Mouse (Mus musculus) heart, embryonic 16.5 days (tissue): ENCODE data around the gene Olfr1385. TPM values are rescaled to one million over a fixed set of nuclear protein-coding genes. Genes with fewer than 3 reads are reported as not detected.
"Not testable (repeated sequence)": the region's sequence is repeated elsewhere in the genome, so short reads cannot be mapped to it uniquely, and the experiment has no call there.

Experiments
- ATAC-seq: fragments of 200-750 bp; cut with Nextera tagmentation; replicated peaks from 2 replicates; pipeline ENCODE4 v1.8.0; 2017; ENCODE audit warnings: moderate number of reproducible peaks; ENCODE audit not compliant: insufficient read depth, low FRiP score; ENCODE audit errors: extremely low read depth
- H3K27ac ChIP-seq: fragments of 300-500 bp; sonication (generic); 2 replicates; pipeline ENCODE4 v1.5.1; 2014; ENCODE audit warnings: mild to moderate bottlenecking, low read length, control low read depth, moderate library complexity
- H3K27me3 ChIP-seq: fragments of 300-500 bp; sonication (generic); 2 replicates; pipeline ENCODE4 v1.6.1; 2014; ENCODE audit warnings: low read length, mixed read lengths; ENCODE audit not compliant: control insufficient read depth, insufficient read depth
- H3K36me3 ChIP-seq: fragments of 300-500 bp; sonication (generic); 2 replicates; pipeline ENCODE4 v1.6.1; 2014; ENCODE audit not compliant: control insufficient read depth, insufficient read depth
- H3K4me1 ChIP-seq: fragments of 300-500 bp; sonication (generic); 2 replicates; pipeline ENCODE4 v1.6.1; 2014; ENCODE audit warnings: low read length, mixed read lengths; ENCODE audit not compliant: control insufficient read depth, insufficient read depth
- H3K4me2 ChIP-seq: fragments of 300-500 bp; sonication (generic); 2 replicates; pipeline ENCODE4 v1.6.1; 2014; ENCODE audit warnings: low read depth, mild to moderate bottlenecking, control low read depth, low read length
- H3K4me3 ChIP-seq: fragments of 300-500 bp; sonication (generic); 2 replicates; pipeline ENCODE4 v1.5.1; 2014; ENCODE audit warnings: mild to moderate bottlenecking, control low read depth, low read length
- H3K9ac ChIP-seq: fragments of 300-500 bp; sonication (generic); 2 replicates; pipeline ENCODE4 v1.6.1; 2014; ENCODE audit warnings: low read length, control low read depth
- H3K9me3 ChIP-seq: fragments of 300-500 bp; sonication (generic); replicated peaks from 2 replicates; pipeline ENCODE4 v1.6.1; 2016; ENCODE audit warnings: low read length; ENCODE audit not compliant: control insufficient read depth
- WGBS: fragments of 180-500 bp; shearing (Covaris S2); extraction: QIAGEN DNeasy Blood & Tissue Kit; methylation state at CpG from one replicate; pipeline ENCODE4 v1.1.7; 2014; 5-methylcytosine and 5-hydroxymethylcytosine counted together
- polyA plus RNA-seq: library from polyadenylated mRNA; unstranded; fragments of >200 nt; fragmentation: Nextera tagmentation; extraction: Ambion mirVana; gene quantifications from 2 replicates; pipeline ENCODE4 v1.2.1, GENCODE M21; 2015

Olfr1385 gene
- 0.05 TPM in 1 of 2 replicates, not detected in the other for polyA plus RNA-seq

- not testable (repeated sequence) for H3K27ac ChIP-seq, H3K4me3 ChIP-seq, H3K4me2 ChIP-seq, ATAC-seq, H3K36me3 ChIP-seq, H3K27me3 ChIP-seq, H3K4me1 ChIP-seq, H3K9me3 ChIP-seq, H3K9ac ChIP-seq
- 62% methylated on average over 1 of the region's 1 CpGs for WGBS
Observed at GRCm38 (mm10) chr11:49488770-49489169, at the start of gene Olfr1385. Gene Olfr1385 (plus strand): TSS chr11:49489070.

- no peaks in the 10 kb centered on the region for H3K4me1 ChIP-seq
- no peaks in the 10 kb centered on the region for H3K36me3 ChIP-seq
- 66% methylated on average over 1 of the region's 1 CpGs for WGBS
- no peak within 1 kb of the TSS for H3K27ac ChIP-seq
- no peaks in the 10 kb centered on the region for H3K9me3 ChIP-seq
- H3K9ac ChIP-seq = no peak within 1 kb of the TSS
- ATAC-seq = no peak
- H3K4me2 ChIP-seq = no peak within 1 kb of the TSS
- H3K27me3 ChIP-seq = no peaks in the 10 kb centered on the region
- no peak within 1 kb of the TSS for H3K4me3 ChIP-seq
Observed at GRCm38 (mm10) chr11:49455043-49455442, 33.8 kb upstream of the Olfr1385 start, which contains the start of gene Olfr1387. Gene Olfr1387 (plus strand): TSS chr11:49455343.

- not testable (repeated sequence) for H3K9me3 ChIP-seq, H3K4me2 ChIP-seq, H3K27ac ChIP-seq, H3K4me1 ChIP-seq, H3K27me3 ChIP-seq, ATAC-seq, H3K36me3 ChIP-seq, H3K9ac ChIP-seq, H3K4me3 ChIP-seq
- 65% methylated on average over 2 of the region's 3 CpGs for WGBS
Observed at GRCm38 (mm10) chr11:49464746-49465145, 24.1 kb upstream of the Olfr1385 start, which contains the start of gene Olfr1386. Gene Olfr1386 (plus strand): TSS chr11:49465046.

DNA sequence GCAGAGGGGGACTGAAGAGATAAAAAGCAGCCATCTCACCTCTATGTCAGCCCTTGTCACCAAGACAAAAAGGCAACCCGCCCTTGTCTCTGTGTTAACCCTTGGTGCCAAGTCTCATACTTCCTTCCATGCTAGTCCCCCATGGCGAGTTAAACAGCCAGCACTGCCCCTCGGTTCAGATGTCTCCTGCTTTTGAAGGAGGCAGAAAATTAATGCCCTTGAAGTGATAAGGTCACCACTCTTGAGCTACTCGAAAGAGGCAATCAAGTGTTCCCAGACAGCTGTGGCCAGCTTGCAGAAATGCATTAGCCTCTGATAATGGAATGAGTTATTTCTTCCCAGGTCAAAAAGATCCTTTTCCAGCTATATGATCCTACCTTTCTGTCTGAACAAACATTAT, 2.9 kb upstream of the Olfr1385 start:
- Histone ChIP-seq H3K4me3 (no peak overlapping the region), H3K4me1 (no peaks in the 10 kb centered on the region), H3K27ac (no peak overlapping the region), H3K9me3 (no peaks in the 10 kb centered on the region), H3K36me3 (no peaks in the 10 kb centered on the region), H3K27me3 (no peaks in the 10 kb centered on the region), H3K4me2 (no peak overlapping the region), H3K9ac (no peak overlapping the region)
- no peak for ATAC-seq
- WGBS = 43% methylated on average over 4 of the region's 4 CpGs

GRCm38 (mm10) chr11:49518086-49518485, 29.2 kb downstream of the Olfr1385 start:
- Histone ChIP-seq H3K27ac (no peak overlapping the region), H3K4me3 (no peak overlapping the region), H3K27me3 (no peaks in the 10 kb centered on the region), H3K9ac (no peak overlapping the region), H3K4me1 (no peaks in the 10 kb centered on the region), H3K9me3 (no peaks in the 10 kb centered on the region), H3K4me2 (no peak overlapping the region), H3K36me3 (no peaks in the 10 kb centered on the region)
- WGBS = 52% methylated on average over 5 of the region's 5 CpGs
- no peak for ATAC-seq

DNA sequence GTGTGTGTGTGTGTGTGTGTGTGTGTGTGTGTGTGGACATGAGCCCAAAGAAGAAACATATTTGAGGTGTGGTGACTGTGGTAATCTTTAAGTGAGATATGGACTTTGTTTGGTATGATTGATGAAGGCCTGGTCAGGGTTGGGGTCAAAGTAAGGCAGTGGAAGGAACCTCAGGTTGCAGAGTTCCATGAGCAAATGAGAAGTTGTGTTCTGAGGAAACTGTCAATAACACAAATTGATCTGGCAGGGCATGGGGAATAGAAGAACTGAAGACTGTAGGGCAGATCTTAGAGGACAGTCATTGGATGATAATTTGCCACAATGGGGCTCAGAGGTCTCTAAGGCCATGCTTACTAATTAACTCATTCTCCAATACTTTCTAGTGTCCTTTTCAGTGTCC, 30.5 kb downstream of the Olfr1385 start, which contains the start of gene Olfr1383:
Gene Olfr1383 (plus strand): TSS at position 301 of the 400 bp plus-strand sequence.
- H3K27ac ChIP-seq = no peak within 1 kb of the TSS
- H3K4me1 ChIP-seq = no peaks in the 10 kb centered on the region
- H3K36me3 ChIP-seq = no peaks in the 10 kb centered on the region
- no peaks in the 10 kb centered on the region for H3K27me3 ChIP-seq
- no peak within 1 kb of the TSS for H3K4me3 ChIP-seq
- H3K9me3 ChIP-seq = no peaks in the 10 kb centered on the region
- ATAC-seq = no peak
- no peak within 1 kb of the TSS for H3K9ac ChIP-seq
- no peak within 1 kb of the TSS for H3K4me2 ChIP-seq

DNA sequence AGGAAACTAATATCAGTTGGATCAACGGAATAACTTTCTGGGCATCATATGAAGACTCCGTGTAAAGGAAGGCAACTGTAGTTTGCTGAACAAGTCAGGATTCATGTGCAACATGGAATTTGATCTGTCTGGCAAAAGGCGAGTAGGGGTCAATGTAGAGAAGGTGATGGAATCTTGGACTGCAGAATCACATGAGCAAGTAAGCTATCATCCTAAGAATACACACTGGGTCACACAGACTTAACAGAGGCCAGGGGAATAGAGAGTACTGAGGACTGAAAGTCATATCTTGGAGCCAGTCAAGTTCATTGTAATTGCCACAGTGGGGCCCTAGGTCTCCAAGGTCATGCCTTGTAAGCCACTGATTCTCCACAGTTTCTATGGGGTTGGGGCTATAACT, 39.1 kb downstream of the Olfr1385 start, which contains the start of gene Olfr1382:
Gene Olfr1382 (plus strand): TSS at position 301 of the 400 bp plus-strand sequence.
- H3K4me3 ChIP-seq = no peak within 1 kb of the TSS
- 74% methylated on average over 3 of the region's 3 CpGs for WGBS
- H3K4me2 ChIP-seq = no peak within 1 kb of the TSS
- H3K27ac ChIP-seq = no peak within 1 kb of the TSS
- no peaks in the 10 kb centered on the region for H3K9me3 ChIP-seq
- ATAC-seq = no peak
- no peaks in the 10 kb centered on the region for H3K4me1 ChIP-seq
- no peaks in the 10 kb centered on the region for H3K27me3 ChIP-seq
- no peaks in the 10 kb centered on the region for H3K36me3 ChIP-seq
- H3K9ac ChIP-seq = no peak within 1 kb of the TSS

DNA sequence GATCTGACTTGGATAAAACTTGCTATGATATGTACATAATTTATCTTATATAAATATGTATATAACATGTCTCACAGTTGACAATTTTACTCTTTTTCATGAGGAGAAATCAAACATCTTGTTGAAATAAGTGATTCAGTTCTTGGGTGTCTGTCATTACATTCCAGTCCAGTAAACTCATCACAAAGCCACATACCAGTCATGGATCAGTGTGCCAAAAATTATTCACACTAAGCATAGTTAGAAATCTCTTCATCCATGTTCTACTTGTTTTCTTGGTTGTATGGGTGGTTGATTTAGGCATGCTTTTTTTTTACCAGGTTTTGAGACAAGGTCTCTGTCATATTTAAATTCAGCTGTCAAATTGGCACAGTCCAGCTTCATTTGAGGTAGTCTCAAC, 43.9 kb downstream of the Olfr1385 start:
- Histone ChIP-seq H3K4me3 (no peak overlapping the region), H3K27ac (no peak overlapping the region), H3K36me3 (no peaks in the 10 kb centered on the region), H3K27me3 (no peaks in the 10 kb centered on the region), H3K9ac (no peak overlapping the region), H3K4me2 (no peak overlapping the region), H3K4me1 (no peaks in the 10 kb centered on the region), H3K9me3 (no peaks in the 10 kb centered on the region)
- ATAC-seq = no peak

GRCm38 (mm10) chr11:49536631-49537030, 47.8 kb downstream of the Olfr1385 start:
- not testable (repeated sequence) for ATAC-seq, H3K27ac ChIP-seq
- 81% methylated on average over 2 of the region's 2 CpGs for WGBS

More at GRCm38 (mm10) chr11:49536631-49537030, 47.8 kb downstream of the Olfr1385 start:
- not testable (repeated sequence) for H3K9me3 ChIP-seq, H3K4me2 ChIP-seq, H3K27me3 ChIP-seq, H3K4me1 ChIP-seq, H3K4me3 ChIP-seq, H3K36me3 ChIP-seq, H3K9ac ChIP-seq
